Mouse (Mus musculus): ENCODE results near the gene Psph. TPM values are rescaled to one million over a fixed set of nuclear protein-coding genes. Genes with fewer than 3 reads are reported as not detected.

Psph gene
- total RNA-seq, 2 experiments from 2014 or later, result 21.6 to 23.2 TPM

GRCm38 (mm10) chr5:129742903-129743488 lies 44.3 kb downstream of the Psph start:
- intact Hi-C loops (cut with DNase I), result no loop called here
- DNase-seq (ENCODE audit: low spot score in 2 of 2), result no peak

DNA sequence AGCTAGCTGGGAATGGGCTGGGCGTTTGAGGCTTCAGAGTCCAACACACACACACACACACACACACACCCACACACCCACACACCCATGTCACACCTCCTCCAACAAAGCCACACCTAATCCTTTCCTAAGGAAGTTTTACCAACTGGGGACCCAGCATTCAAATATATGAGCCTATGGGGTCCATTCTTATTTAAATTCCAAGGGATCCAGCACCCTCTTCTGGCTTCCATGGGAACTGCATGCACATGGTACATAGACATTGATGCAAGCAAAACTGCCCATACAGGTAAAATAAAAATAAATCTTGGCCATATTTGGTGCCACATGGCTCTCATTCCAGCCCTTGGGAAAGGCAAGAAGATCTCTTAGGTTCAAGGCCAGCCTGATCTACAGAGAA lies 46.3 kb downstream of the Psph start:
- intact Hi-C loops (cut with DNase I), result no loop called here
- DNase-seq (ENCODE audit: low spot score in 2 of 2), result no peak

- DNase-seq (ENCODE audit: low spot score in 2 of 2), result no peak
- intact Hi-C loops (cut with DNase I), result no loop called here
These were observed 56.2 kb downstream of the Psph start for GRCm38 (mm10) chr5:129731021-129731420.

GRCm38 (mm10) chr5:129730344-129730743 lies 56.9 kb downstream of the Psph start:
- intact Hi-C loops (cut with DNase I), result no loop called here
- no peak for DNase-seq (ENCODE audit: low spot score in 2 of 2)

GRCm38 (mm10) chr5:129729286-129729685 lies 58.0 kb downstream of the Psph start:
- intact Hi-C loops (cut with DNase I), result no loop called here
- no peak for DNase-seq (ENCODE audit: low spot score in 2 of 2)

GRCm38 (mm10) chr5:129726784-129727183 lies 60.5 kb downstream of the Psph start:
- intact Hi-C loops (cut with DNase I), result no loop called here

GRCm38 (mm10) chr5:129725774-129726392 lies 61.4 kb downstream of the Psph start:
- intact Hi-C loops (cut with DNase I), result no loop called here
- DNase-seq (ENCODE audit: low spot score in 2 of 2), result no peak

More at GRCm38 (mm10) chr5:129726784-129727183, 60.5 kb downstream of the Psph start:
- DNase-seq (ENCODE audit: low spot score in 2 of 2), result no peak

DNA sequence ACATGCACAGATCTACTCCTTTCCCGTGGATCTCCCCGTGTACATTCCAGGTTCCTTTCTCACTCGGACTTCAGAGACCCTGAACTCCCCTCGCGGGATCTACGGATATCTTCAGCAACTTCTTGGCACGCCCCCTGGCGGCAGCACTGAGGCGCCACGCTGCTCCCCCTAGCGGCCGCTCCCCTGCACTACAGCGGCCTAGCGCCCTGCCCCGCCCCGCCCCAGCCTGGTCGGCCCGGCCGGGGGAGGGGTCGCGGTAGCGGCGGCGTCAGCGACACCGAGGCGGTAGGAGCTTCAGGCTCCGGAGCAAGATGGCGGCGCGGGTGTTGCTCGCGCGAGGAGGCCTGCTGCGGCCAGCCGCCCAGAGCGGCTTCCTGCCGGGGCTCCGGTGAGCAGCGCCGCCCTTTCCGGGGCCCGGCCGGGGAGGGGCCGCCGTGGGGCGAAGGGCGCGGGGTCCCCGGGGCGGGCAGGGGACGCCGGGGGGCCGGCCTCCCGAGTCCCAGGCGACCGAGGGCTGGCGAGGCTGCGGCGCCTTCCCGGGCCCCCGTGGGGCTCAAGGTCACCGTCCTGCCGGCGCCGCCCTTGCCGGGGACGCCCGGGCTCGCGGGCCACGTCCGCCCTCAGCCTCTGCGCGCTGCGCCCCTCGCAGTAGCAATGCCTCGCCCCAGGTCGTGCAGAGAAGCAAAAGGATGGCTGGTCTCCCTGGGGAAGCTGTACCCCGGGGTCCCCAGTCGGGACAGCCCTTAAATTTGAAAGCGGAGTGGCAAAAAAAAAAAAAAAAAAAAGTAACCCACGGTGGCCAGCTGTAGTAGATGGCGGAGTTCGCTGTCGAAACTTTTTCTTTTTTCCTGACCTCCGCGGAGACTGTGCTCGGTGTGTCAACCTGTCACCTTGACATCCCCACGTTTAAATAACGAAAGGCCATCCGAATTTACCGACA lies 62.1 kb downstream of the Psph start, which contains the start of gene Nipsnap2:
TSS of gene Nipsnap2 (plus strand) at position 230 of the 940 bp plus-strand sequence.
- intact Hi-C loops (cut with DNase I), result loop anchor here (5.0 kb wide), 1 partner anchor 113 kb away; no protein-coding TSS in a partner anchor

GRCm38 (mm10) chr5:129724268-129724667 lies 63.0 kb downstream of the Psph start:
- intact Hi-C loops (cut with DNase I), result loop anchor here (5.0 kb wide), 1 partner anchor 112 kb away; no protein-coding TSS in a partner anchor
- DNase-seq (ENCODE audit: low spot score in 2 of 2), result no peak

More for the DNA sequence above, 62.1 kb downstream of the Psph start, which contains the start of gene Nipsnap2:
- peak; percentile 92 for DNase-seq (ENCODE audit: low spot score in 2 of 2)

- intact Hi-C loops (cut with DNase I), result loop anchor here (5.0 kb wide), 1 partner anchor 108 kb away; no protein-coding TSS in a partner anchor
- no peak for DNase-seq (ENCODE audit: low spot score in 2 of 2)
These were observed 67.1 kb downstream of the Psph start for GRCm38 (mm10) chr5:129720176-129720575.

- no peak for DNase-seq (ENCODE audit: low spot score in 2 of 2)
- intact Hi-C loops (cut with DNase I), result no loop called here
These were observed 70.2 kb downstream of the Psph start for GRCm38 (mm10) chr5:129717016-129717415.

Other genes with a start within 250 kb of the Psph start
- 100 to 1,000 TPM; 112 to 116 TPM for gene Mmp17, start 203.3 kb downstream of the Psph start, total RNA-seq (2021)
- 1 to 10 TPM; 6.4 to 8.2 TPM for gene Zfp11, start 117.3 kb downstream of the Psph start, total RNA-seq (2021)
- gene Sept14, start 78.9 kb downstream of the Psph start, total RNA-seq (2021), result not detected
- gene Mrps17, start 72.0 kb downstream of the Psph start, total RNA-seq (2021), result 10 to 100 TPM; 73.6 to 77.1 TPM
- gene Nipsnap2, start 62.4 kb downstream of the Psph start, total RNA-seq (2021), result 10 to 100 TPM; 78.8 to 80.8 TPM
- 10 to 100 TPM; 17.3 to 22.5 TPM for gene Sumf2, start 59.5 kb upstream of the Psph start, total RNA-seq (2021)
- 100 to 1,000 TPM; 406 to 444 TPM for gene Chchd2, start 100.0 kb upstream of the Psph start, total RNA-seq (2021)
- 1 to 10 TPM; 5.1 to 5.6 TPM for gene Zbed5, start 108.3 kb upstream of the Psph start, total RNA-seq (2021)
- 10 to 100 TPM; 13.8 to 16.3 TPM for gene Phkg1, start 111.1 kb upstream of the Psph start, total RNA-seq (2021)
- gene Nupr1l, start 121.1 kb upstream of the Psph start, total RNA-seq (2021), result 1 to 10 TPM; 1.1 to 3.8 TPM
- 10 to 100 TPM; 45.5 to 45.8 TPM for gene Vkorc1l1, start 154.5 kb upstream of the Psph start, total RNA-seq (2021)
- 10 to 100 TPM; 10.5 to 11.8 TPM for gene Gusb, start 215.6 kb upstream of the Psph start, total RNA-seq (2021)
- 10 to 100 TPM; 17.7 to 19.9 TPM for gene Asl, start 241.8 kb upstream of the Psph start, total RNA-seq (2021)
- 10 to 100 TPM; 33.9 to 36.6 TPM for gene Crcp, start 241.8 kb upstream of the Psph start, total RNA-seq (2021)